27 mouse cellular contexts compared by ENCODE assay signal in the genomic region with DNA sequence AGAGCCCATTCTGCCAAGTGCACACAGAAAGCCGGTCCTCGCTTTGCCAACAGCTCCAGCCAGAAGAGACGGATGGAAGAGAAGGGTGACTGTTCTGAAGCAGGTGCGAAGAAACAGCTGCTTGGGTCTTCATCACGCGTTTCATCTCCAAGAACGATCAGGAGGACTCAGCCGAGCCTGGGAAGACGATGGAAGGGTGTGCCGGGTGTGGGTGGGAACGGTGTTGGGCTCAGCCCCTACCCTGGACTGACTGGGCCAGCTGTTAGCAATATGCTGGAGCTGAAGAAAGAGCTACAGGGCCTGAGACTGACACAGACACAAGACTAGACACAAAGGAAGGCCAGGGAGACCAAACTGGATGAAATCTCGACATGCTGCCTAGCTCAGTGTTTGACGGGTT.
DNase-seq lines count a peak whose midpoint lies in the region; ATAC-seq and TF ChIP-seq lines count a peak whose summit lies in the region.
"Had no signal": no experiment of that assay in that cellular context is flagged by ENCODE, and none has a peak within 500 bp of the region (broad histone marks: within the 10 kb centered on the region; RNA-seq: fewer than 3 reads in every experiment).

No protein-coding gene starts in this region.

- H3K4me1 ChIP-seq in embryonic facial prominence, embryonic 14.5 days (ENCODE audit: control insufficient read depth, insufficient read depth, low read length) = 0 out of 2 replicates have a peak, but pooled peaks cover 3% of the 10 kb centered on the region
- H3K4me1 ChIP-seq in embryonic facial prominence, embryonic 10.5 days = peaks cover 8% of the 10 kb centered on the region; the same call in 1 of the 2 replicates
- H3K4me1 ChIP-seq: embryonic facial prominence, embryonic 12.5 days had no signal

- no peaks in the 10 kb centered on the region for H3K36me3 ChIP-seq in embryonic facial prominence, embryonic 14.5 days (ENCODE audit: control insufficient read depth, insufficient read depth, low read length)
- no peaks in the 10 kb centered on the region for H3K36me3 ChIP-seq in embryonic facial prominence, embryonic 10.5 days (replicated peaks)
- H3K36me3 ChIP-seq: embryonic facial prominence, embryonic 12.5 days; embryonic facial prominence, embryonic 15.5 days; forebrain, embryonic 10.5 days; G1E had no signal

- H3K4me3 ChIP-seq in embryonic facial prominence, embryonic 14.5 days (ENCODE audit: low read depth, low read length) = no peak overlapping the region
- H3K4me3 ChIP-seq in embryonic facial prominence, embryonic 10.5 days = no peak overlapping the region
- H3K4me3 ChIP-seq in gastrocnemius, adult 2 months = no peak overlapping the region
- H3K4me3 ChIP-seq: embryonic facial prominence, embryonic 12.5 days; embryonic facial prominence, embryonic 15.5 days; erythroblast, embryonic 14.5 days; forebrain, embryonic 10.5 days had no signal

- 83% methylated on average over 13 of the region's 13 CpGs for WGBS in embryonic facial prominence, embryonic 14.5 days
- WGBS in embryonic facial prominence, embryonic 10.5 days = 94% methylated on average over 13 of the region's 13 CpGs

- TF ChIP-seq CTCF in gastrocnemius, adult 2 months (IDR thresholded peaks at IDR 0.05) = no peak

- H3K27ac ChIP-seq in embryonic facial prominence, embryonic 14.5 days (replicated peaks; ENCODE audit: low read depth, low read length) = no peak overlapping the region
- no peak overlapping the region for H3K27ac ChIP-seq in embryonic facial prominence, embryonic 10.5 days (replicated peaks)
- H3K27ac ChIP-seq in gastrocnemius, adult 2 months = peak overlapping the region; percentile 31; the same call in 1 of the 2 replicates
- H3K27ac ChIP-seq: embryonic facial prominence, embryonic 12.5 days; embryonic facial prominence, embryonic 15.5 days; forebrain, embryonic 10.5 days had no signal

- peak; percentile 68; the same call in 1 of the 2 replicates for ATAC-seq in embryonic facial prominence, embryonic 14.5 days (ENCODE audit: low read depth)
- ATAC-seq: activated CD4-positive, CD25-positive, alpha-beta regulatory T cell, adult 4 months; CD4-positive, CD25-positive, alpha-beta regulatory T cell, adult 4 months; forebrain, embryonic 14.5 days; forebrain, embryonic 16.5 days; Patski had no signal

- peak; percentile 41 for DNase-seq in embryonic facial prominence, embryonic 14.5 days (ENCODE audit: low spot score)
- DNase-seq in embryonic facial prominence, embryonic 10.5 days (ENCODE audit: low spot score) = no peak
- DNase-seq in gastrocnemius, adult 2 months = peak; percentile 29
- DNase-seq in gastrocnemius, postnatal 10 days = no peak
- DNase-seq in heart, adult 11 months = peak; percentile 87
- no peak for DNase-seq in heart, postnatal 4 days
- DNase-seq: adrenal gland, adult 8-10 months; adrenal gland, postnatal 25 days; B cell, adult 2 months; cerebellum, adult 11 months; cerebellum, adult 18-20 months; cerebellum, adult 8-10 months; cerebellum, adult 9-11 months; cerebellum, postnatal 14 days; cerebellum, postnatal 36 days; embryo, embryonic 11 days had no signal

- intact Hi-C loops in gastrocnemius, adult 2 months (cut with DNase I) = no loop called here

- no peak overlapping the region for H3K4me2 ChIP-seq in embryonic facial prominence, embryonic 14.5 days (ENCODE audit: low read depth, low read length)
- H3K4me2 ChIP-seq: embryonic facial prominence, embryonic 12.5 days; embryonic facial prominence, embryonic 15.5 days had no signal

- no peaks in the 10 kb centered on the region for H3K9me3 ChIP-seq in embryonic facial prominence, embryonic 14.5 days (ENCODE audit: control insufficient read depth, low read length)
- H3K9me3 ChIP-seq in embryonic facial prominence, embryonic 10.5 days = no peaks in the 10 kb centered on the region
- H3K9me3 ChIP-seq: embryonic facial prominence, embryonic 12.5 days; embryonic facial prominence, embryonic 15.5 days; forebrain, embryonic 10.5 days; G1E had no signal

- H3K27me3 ChIP-seq in embryonic facial prominence, embryonic 14.5 days (replicated peaks; ENCODE audit: control insufficient read depth, insufficient read depth, low read length) = no peaks in the 10 kb centered on the region
- H3K27me3 ChIP-seq in embryonic facial prominence, embryonic 10.5 days (replicated peaks; ENCODE audit: low read depth, poor library complexity, severe bottlenecking) = no peaks in the 10 kb centered on the region
- H3K27me3 ChIP-seq: CH12.LX; embryonic facial prominence, embryonic 12.5 days; embryonic facial prominence, embryonic 15.5 days; Patski had no signal

- H3K9ac ChIP-seq in embryonic facial prominence, embryonic 14.5 days (ENCODE audit: low read depth, low read length) = no peak overlapping the region
- H3K9ac ChIP-seq: embryonic facial prominence, embryonic 12.5 days; embryonic facial prominence, embryonic 15.5 days had no signal

Comparison
In these comparisons a context has a peak if more than half of its experiments do, and no peak if none do; other contexts are left out.
1. DNase-seq: peak in embryonic facial prominence, embryonic 14.5 days (single experiment), gastrocnemius, adult 2 months (single experiment) and heart, adult 11 months (single experiment); none in embryonic facial prominence, embryonic 10.5 days (single experiment), gastrocnemius, postnatal 10 days (single experiment) and heart, postnatal 4 days (single experiment).